Mouse (Mus musculus): ENCODE results near the gene Olfr324.

DNA sequence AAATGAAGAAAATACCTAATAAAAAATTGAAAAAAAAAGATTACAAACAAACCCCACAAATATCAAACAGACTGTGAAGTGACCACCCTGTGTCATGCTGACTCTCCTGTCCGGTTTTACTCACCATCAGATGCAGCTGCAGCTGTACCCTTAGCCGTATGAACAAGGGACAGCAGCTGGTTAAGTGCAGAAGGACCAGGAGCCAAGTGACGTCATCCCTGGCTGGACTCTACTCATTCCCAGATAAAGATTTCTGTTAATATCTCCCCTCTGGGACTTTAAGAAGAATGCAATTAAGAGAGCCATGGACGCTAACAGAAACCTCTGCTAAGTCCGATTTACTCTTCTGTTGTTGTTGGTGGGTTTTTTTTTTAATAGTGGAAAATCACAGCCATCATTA lies 24.5 kb upstream of the Olfr324 start, which contains the start of gene Olfr224:
- TF ChIP-seq POLR2A (IDR thresholded peaks at IDR 0.05; ENCODE audit: control insufficient read depth, extremely low read depth, insufficient read depth, low read length, poor library complexity) (no peak), CTCF (IDR thresholded peaks at IDR 0.05; ENCODE audit: borderline replicate concordance, control insufficient read depth, extremely low read depth, insufficient read depth, low read length, poor library complexity) (no peak)

Data from thymus, adult 2 months (tissue).